Mouse (Mus musculus): Measurements from ENCODE around the gene Zbtb4.

GRCm38 (mm10) chr11:69791420-69791819, 25.7 kb downstream of the Zbtb4 start:
- TF ChIP-seq CTCF (IDR thresholded peaks at IDR 0.05), result no peak
- TF ChIP-seq EP300 (IDR thresholded peaks at IDR 0.05), result no peak

Measured in lung, postnatal 0 days (tissue).